Mouse (Mus musculus) small intestine, adult 2 months (tissue): ENCODE results near the gene Gm10053.

Source experiments
- CTCF ChIP-seq: fragments of 200-500 bp; IDR thresholded peaks from 2 replicates; pipeline ENCODE4 v1.5.1; 2012; ENCODE audit warnings: low read depth, mild to moderate bottlenecking, control low read depth, inconsistent platforms, low read length, moderate library complexity, mixed read lengths; ENCODE audit not compliant: insufficient replicate concordance, insufficient read length; ENCODE audit errors: extremely low read depth
- POLR2A ChIP-seq: fragments of 200-500 bp; IDR thresholded peaks from 2 replicates; pipeline ENCODE4 v1.6.1; 2012; ENCODE audit warnings: low read depth, mild to moderate bottlenecking, control low read depth, inconsistent platforms, low read length, moderate library complexity

DNA sequence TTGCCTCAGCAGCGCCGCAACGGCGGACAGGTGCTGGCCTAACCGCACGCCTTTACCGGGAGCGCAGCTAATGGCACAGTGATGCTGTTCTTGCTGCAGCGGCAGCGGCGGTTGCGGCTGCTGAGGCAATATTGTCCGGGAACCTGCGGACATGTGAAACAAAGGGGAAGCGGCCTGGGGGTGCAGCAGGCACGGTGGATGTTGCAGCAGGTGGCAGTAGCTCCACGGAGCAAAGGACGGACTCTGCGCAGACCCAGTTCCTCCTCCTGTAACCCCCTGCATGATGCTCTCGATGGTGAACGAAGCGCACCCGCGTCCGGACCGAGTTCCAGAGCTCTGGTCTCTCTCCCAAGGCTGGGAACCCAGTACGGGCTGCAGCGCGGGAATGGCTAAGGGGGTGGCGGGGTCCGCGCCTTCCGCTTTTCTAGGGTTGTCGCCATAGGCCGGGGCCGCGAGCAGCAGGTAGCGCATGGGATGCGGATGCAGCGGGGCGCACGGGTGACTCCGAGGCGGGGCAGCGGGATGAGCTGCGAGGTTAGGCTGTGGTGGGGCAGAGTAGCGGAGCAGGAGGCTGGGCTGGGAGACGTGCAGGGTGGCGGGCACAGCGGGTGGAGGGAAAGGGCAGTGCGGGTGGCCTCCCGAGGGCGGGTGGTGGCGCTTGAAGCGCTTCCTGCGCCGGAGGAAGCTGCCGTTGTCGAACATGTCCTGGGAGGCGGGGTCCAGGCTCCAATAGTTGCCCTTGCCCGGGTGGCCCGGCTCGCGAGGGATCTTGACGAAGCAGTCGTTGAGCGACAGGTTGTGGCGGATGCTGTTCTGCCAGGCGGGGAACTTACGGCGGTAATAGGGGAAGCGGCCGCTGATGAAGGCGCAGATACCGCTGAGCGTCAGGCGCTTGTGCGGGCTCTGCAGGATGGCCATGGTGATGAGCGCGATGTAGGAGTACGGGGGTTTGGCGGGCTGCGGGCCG, 24.4 kb downstream of the Gm10053 start:
- TF ChIP-seq CTCF: no peak
- peak; percentile 10; the same call in 1 of the 2 replicates for TF ChIP-seq POLR2A
